Comparison of ENCODE assay signal across 7 mouse cellular contexts in genomic region chr14:30828635-30829460, GRCm38 (mm10). TPM values are rescaled to one million over a fixed set of nuclear protein-coding genes. Genes with fewer than 3 reads are reported as not detected.
A peak's percentile ranks its signal among the peaks of the same experiment; 100 is the strongest.
DNase-seq lines count a peak whose midpoint lies in the region; ATAC-seq lines count a peak whose summit lies in the region.

No protein-coding gene starts in this region.

- ATAC-seq in kidney, embryonic 15.5 days (replicated peaks; ENCODE audit: low FRiP score), result no peak

- H3K4me2 ChIP-seq in kidney, embryonic 15.5 days, result no peak overlapping the region

- DNase-seq in brain, adult 2 months (ENCODE audit: low read depth, low spot score), result peak; percentile 31
- DNase-seq in gonadal fat pad, adult 2 months (ENCODE audit: low read depth), result peak; percentile 64
- peak; percentile 75 to 89 for DNase-seq in lung, postnatal 4 days
- no peak for DNase-seq in B cell, adult 2 months
- DNase-seq in cerebellum, adult 18-20 months, result no peak
- no peak for DNase-seq in layer of hippocampus, adult 11-12 months (ENCODE audit: low spot score)

- peaks cover 39% of the 10 kb centered on the region for H3K4me1 ChIP-seq in kidney, embryonic 15.5 days

- no peaks in the 10 kb centered on the region for H3K9me3 ChIP-seq in kidney, embryonic 15.5 days (replicated peaks)

- H3K27ac ChIP-seq in kidney, embryonic 15.5 days, result 0 out of 2 replicates have a peak overlapping the region, but pooled peaks have one; percentile 16

- H3K9ac ChIP-seq in kidney, embryonic 15.5 days, result no peak overlapping the region

- WGBS in kidney, embryonic 15.5 days, result 69% methylated on average over 11 of the region's 11 CpGs

- no peak overlapping the region for H3K4me3 ChIP-seq in kidney, embryonic 15.5 days (replicated peaks)

- no peaks in the 10 kb centered on the region for H3K27me3 ChIP-seq in kidney, embryonic 15.5 days

- H3K36me3 ChIP-seq in kidney, embryonic 15.5 days, result no peaks in the 10 kb centered on the region

RNA-seq across cellular contexts. Expression of gene Tmem110, which starts 3.5 kb away (rescaled TPM):
- polyA plus RNA-seq in gonadal fat pad, adult 2 months (2012; rRNA removed), result 30.9 and 31.6 TPM in 2 replicates
- 25.8 and 26.3 TPM in 2 replicates for polyA plus RNA-seq in kidney, embryonic 15.5 days (2015; fragmentation: Nextera tagmentation; extraction: Ambion mirVana)

RNA-seq across cellular contexts. Expression of gene Mustn1, which starts 50.2 kb away (rescaled TPM):
- polyA plus RNA-seq in gonadal fat pad, adult 2 months (2012; rRNA removed), result 21.5 and 24.9 TPM in 2 replicates
- polyA plus RNA-seq in kidney, embryonic 15.5 days (2015; fragmentation: Nextera tagmentation; extraction: Ambion mirVana), result 5.0 and 5.3 TPM in 2 replicates

RNA-seq across cellular contexts. Expression of gene Itih4, which starts 57.4 kb away (rescaled TPM):
- polyA plus RNA-seq in gonadal fat pad, adult 2 months (2012; rRNA removed), result 0.38 and 1.7 TPM in 2 replicates
- 0.93 and 1.6 TPM in 2 replicates for polyA plus RNA-seq in kidney, embryonic 15.5 days (2015; fragmentation: Nextera tagmentation; extraction: Ambion mirVana)

Comparison
In these comparisons a context has a peak if more than half of its experiments do, and no peak if none do; other contexts are left out.
1. DNase-seq: peak in brain, adult 2 months (single experiment), gonadal fat pad, adult 2 months (single experiment) and lung, postnatal 4 days (2 of 2); none in B cell, adult 2 months (0 of 2), cerebellum, adult 18-20 months (0 of 2) and layer of hippocampus, adult 11-12 months (single experiment).